Mouse (Mus musculus): Measurements from ENCODE around the gene Wdr18. TPM values are rescaled to one million over a fixed set of nuclear protein-coding genes. Genes with fewer than 3 reads are reported as not detected.

Wdr18 gene
- polyA plus RNA-seq, 1 experiment from 2014 or later: 80.2 TPM

DNA sequence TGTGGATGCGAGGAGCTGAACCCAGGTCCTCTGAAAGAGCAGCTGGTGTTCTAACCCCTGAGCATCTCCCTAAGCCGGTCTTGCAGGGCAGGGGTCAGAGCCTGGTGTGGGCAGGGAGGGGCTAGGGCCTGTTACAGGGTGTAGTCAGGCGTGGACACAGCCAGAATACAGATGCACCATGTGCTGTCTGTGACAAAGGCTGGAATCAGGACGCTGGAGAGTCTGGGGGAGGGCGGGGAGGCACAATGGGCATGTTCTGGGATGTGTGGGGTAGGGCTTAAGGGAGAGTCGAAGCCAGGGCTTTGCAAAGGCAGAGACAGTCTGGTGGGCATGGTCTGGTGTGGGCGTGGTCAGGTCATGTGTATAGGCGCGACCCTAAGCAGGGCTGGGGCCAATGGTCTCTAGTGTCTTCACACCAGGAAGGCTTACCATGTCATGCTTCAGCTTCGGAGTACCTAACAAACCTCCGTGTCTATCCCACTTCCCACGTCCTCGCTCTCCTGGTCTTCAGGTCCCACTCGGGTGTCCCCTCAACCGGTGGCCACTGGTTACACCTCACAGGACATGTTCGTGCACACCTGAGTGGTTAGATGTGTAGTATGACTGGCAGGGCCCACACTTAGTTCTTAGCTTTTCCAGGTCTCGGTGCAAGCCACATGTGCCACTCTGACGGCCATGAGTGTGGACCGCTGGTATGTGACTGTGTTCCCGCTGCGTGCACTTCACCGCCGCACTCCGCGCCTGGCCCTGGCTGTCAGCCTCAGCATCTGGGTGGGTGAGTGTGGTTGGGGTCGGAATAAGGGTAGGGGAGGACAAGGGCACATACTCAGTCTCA lies 39.7 kb upstream of the Wdr18 start:
- no peak for ATAC-seq
- peaks cover 38% of the 10 kb centered on the region for H3K4me1 ChIP-seq
- no peak overlapping the region for H3K4me2 ChIP-seq
- H3K9me3 ChIP-seq (replicated peaks): no peaks in the 10 kb centered on the region
- no peak overlapping the region for H3K27ac ChIP-seq
- no peak overlapping the region for H3K9ac ChIP-seq
- H3K27me3 ChIP-seq: peaks cover 72% of the 10 kb centered on the region
- WGBS: 14% methylated on average over 25 of the region's 26 CpGs
- no peaks in the 10 kb centered on the region for H3K36me3 ChIP-seq (ENCODE audit: poor library complexity, severe bottlenecking)
- H3K4me3 ChIP-seq: peak overlapping the region; percentile 26; the same call in 1 of the 2 replicates

DNA sequence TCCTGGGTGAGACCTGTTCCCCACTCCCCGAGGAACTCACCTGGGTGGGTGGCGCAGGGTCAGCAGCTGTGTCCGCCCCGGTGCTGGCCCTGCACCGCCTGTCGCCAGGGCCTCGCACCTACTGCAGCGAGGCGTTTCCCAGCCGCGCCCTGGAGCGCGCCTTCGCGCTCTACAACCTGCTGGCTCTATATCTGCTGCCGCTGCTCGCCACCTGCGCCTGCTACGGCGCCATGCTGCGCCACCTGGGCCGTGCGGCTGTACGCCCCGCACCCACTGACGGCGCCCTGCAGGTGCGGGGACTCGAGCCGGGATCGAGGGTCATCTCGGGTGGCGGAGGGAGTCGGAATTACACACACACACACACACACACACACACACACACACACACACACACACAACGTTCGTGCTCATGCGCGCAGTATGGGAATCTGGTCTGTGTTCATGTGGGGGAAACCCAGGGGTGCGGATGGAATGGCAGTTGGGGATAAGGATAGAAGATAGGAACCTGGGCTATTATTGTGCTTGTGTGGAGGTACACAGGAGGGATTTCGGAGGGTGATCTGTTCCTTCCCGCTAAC lies 38.9 kb upstream of the Wdr18 start, which contains the start of gene R3hdm4:
Gene R3hdm4, minus strand, starts transcription at position 251 of the 578 bp plus-strand sequence.
- Histone ChIP-seq H3K9me3 (replicated peaks) (no peaks in the 10 kb centered on the region), H3K4me1 (peaks cover 36% of the 10 kb centered on the region), H3K36me3 (ENCODE audit: poor library complexity, severe bottlenecking) (no peaks in the 10 kb centered on the region), H3K27me3 (peaks cover 72% of the 10 kb centered on the region), H3K4me3 (peak within 1 kb of the TSS; percentile 26), H3K9ac (peak within 1 kb of the TSS; percentile 38; the same call in 1 of the 2 replicates), H3K4me2 (peak within 1 kb of the TSS; percentile 44), H3K27ac (no peak within 1 kb of the TSS)
- 3% methylated on average over 29 of the region's 41 CpGs for WGBS
- no peak for ATAC-seq

DNA sequence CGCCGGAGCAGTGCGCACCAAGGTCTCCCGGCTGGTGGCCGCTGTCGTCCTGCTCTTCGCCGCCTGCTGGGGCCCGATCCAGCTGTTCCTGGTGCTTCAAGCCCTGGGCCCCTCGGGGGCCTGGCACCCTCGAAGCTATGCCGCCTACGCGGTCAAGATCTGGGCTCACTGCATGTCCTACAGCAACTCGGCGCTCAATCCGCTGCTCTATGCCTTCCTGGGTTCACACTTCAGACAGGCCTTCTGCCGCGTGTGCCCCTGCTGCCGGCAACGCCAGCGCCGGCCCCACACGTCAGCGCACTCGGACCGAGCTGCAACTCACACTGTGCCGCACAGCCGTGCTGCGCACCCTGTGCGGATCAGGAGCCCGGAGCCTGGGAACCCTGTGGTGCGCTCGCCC lies 38.4 kb upstream of the Wdr18 start:
- Histone ChIP-seq H3K4me2 (peak overlapping the region; percentile 44), H3K27ac (no peak overlapping the region), H3K27me3 (peaks cover 72% of the 10 kb centered on the region), H3K9ac (peak overlapping the region; percentile 38; the same call in 1 of the 2 replicates), H3K36me3 (ENCODE audit: poor library complexity, severe bottlenecking) (no peaks in the 10 kb centered on the region), H3K4me3 (peak overlapping the region; percentile 26), H3K9me3 (replicated peaks) (no peaks in the 10 kb centered on the region), H3K4me1 (peaks cover 39% of the 10 kb centered on the region)
- 1% methylated on average over 34 of the region's 34 CpGs for WGBS
- no peak for ATAC-seq

DNA sequence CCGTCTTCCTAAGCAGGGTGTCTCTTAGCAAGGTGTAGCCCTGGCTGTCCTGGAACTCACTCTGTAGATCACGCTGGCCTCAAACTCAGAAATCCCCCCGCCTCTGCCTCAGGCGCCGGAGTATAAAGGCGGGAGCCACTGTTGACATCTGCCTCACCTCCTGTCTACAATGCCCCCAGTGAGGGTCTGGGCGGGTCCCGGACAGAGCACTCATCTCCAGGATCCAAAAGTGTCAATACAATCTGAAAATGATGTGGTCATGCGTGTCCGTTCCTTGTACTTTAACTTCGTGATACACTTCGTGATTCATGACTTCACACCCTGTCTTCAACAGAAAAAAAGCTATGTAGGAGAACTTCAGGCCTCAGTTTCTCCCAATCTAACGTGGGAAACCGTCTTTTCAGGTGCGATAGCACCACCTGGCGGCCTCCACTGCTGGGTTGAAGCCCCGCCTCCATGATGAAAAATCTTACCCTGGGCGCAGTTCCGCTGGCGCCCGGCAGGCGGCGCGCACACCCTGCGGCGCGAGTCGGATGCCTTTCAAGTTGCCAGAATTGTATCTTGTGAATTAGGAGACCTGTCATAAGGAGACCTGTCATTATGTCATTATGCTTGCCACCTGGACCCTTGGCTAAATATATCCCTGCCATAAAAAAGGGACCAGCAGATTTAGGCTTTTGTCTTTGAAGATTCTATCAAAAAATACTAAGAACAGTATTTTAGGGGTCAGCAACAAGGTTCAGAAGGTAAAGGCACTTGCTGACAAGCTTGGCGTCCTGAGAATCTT lies 34.8 kb upstream of the Wdr18 start:
- Histone ChIP-seq H3K4me2 (peak overlapping the region; percentile 93), H3K36me3 (ENCODE audit: poor library complexity, severe bottlenecking) (no peaks in the 10 kb centered on the region), H3K4me1 (peaks cover 44% of the 10 kb centered on the region), H3K27me3 (peaks cover 41% of the 10 kb centered on the region), H3K9me3 (replicated peaks) (no peaks in the 10 kb centered on the region), H3K4me3 (no peak overlapping the region), H3K27ac (no peak overlapping the region), H3K9ac (no peak overlapping the region)
- 13% methylated on average over 29 of the region's 29 CpGs for WGBS
- ATAC-seq: peak; percentile 3; the same call in 1 of the 2 replicates

DNA sequence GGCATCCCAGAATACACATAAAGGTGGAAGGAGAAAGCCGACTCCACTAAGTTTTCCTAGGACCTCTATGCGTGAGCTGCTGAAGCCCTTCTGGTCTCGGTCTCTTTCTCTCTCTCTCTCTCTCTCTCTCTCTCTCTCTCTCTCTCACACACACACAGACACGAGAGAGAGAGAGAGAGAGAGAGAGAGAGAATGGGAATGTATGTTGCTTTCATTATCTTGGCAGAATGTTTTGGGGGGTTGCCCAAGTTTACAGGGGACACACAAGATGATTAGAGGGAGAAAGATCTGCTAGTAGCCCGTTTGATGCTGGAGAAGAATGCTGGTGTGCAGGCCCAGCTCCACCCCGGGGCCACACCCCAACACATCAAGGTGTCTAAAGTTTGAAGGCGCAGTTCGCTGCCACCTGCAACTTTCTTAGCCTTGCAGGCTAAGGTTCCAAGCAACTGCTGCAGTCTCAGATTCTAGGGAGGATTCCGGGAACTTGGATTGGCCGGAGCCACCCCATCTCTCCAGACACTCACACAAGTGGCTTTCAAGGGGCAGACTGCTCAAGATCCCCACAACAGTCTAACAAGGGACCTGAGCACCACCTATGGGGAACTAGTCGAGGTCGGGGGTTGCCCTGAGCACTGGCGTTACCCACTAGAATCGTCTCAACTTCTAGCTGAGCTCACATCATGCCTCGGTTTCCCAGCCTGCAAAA lies 34.0 kb upstream of the Wdr18 start:
- H3K4me2 ChIP-seq: peak overlapping the region; percentile 93
- H3K9ac ChIP-seq: peak overlapping the region; percentile 88
- ATAC-seq: no peak
- H3K27ac ChIP-seq: 0 out of 2 replicates have a peak overlapping the region, but pooled peaks have one; percentile 89
- WGBS: 9% methylated on average over 14 of the region's 15 CpGs
- H3K4me1 ChIP-seq: peaks cover 41% of the 10 kb centered on the region
- H3K27me3 ChIP-seq: peaks cover 34% of the 10 kb centered on the region
- H3K9me3 ChIP-seq (replicated peaks): no peaks in the 10 kb centered on the region
- H3K36me3 ChIP-seq (ENCODE audit: poor library complexity, severe bottlenecking): peaks cover 5% of the 10 kb centered on the region; the same call in 1 of the 2 replicates
- peak overlapping the region; percentile 98 for H3K4me3 ChIP-seq

DNA sequence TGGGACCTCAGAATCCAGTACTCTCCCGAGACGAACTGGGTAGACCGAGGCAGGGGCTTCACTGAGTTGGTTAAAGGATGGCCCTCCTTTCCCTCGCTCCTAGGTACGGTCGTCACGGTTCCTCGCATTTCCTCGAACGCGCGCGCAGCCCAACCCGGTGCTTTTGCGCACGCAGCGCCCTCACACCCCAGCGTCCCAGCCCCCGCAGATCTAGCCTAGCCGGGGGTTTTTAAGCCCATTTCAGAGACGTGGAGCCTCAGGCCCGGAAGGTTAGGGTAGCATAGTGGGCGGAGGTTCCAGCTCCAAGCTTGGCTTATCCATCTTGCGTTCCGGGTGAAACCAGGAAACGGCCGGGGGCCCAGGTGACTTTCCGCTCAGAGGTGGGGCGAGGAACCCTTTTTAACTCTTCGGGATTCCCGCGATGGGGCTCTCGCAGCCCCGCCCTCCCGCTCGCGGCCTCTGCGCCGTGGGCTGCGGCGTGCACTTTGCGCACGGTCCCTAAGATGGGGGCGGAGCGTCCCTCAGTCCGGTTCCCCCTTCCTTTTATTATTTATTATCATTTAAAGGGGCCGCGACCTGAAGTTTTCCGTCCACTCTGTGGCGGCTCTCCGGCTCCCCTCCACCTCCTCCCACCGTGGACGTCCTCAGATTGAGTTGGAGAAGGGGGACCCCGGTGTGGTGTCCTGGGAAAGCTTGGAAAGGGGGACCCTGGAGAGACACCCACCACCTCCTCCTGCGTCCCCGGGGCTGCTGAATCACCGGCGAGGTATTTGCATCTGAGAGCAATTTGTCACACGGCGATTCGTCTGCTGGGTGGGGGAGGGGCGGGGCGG lies 33.2 kb upstream of the Wdr18 start, which contains the start of gene Arid3a:
Gene Arid3a, plus strand, starts transcription at position 553 of the 833 bp plus-strand sequence.
- H3K9ac ChIP-seq: peak within 1 kb of the TSS; percentile 88
- no peaks in the 10 kb centered on the region for H3K9me3 ChIP-seq (replicated peaks)
- peak within 1 kb of the TSS; percentile 98 for H3K4me3 ChIP-seq
- peak within 1 kb of the TSS; percentile 93 for H3K4me2 ChIP-seq
- peaks cover 34% of the 10 kb centered on the region for H3K4me1 ChIP-seq
- H3K27me3 ChIP-seq: peaks cover 26% of the 10 kb centered on the region
- under 1% methylated on average over 63 of the region's 63 CpGs for WGBS
- peaks cover 13% of the 10 kb centered on the region for H3K36me3 ChIP-seq (ENCODE audit: poor library complexity, severe bottlenecking)
- ATAC-seq: peak; percentile 85
- H3K27ac ChIP-seq: peak within 1 kb of the TSS; percentile 89

DNA sequence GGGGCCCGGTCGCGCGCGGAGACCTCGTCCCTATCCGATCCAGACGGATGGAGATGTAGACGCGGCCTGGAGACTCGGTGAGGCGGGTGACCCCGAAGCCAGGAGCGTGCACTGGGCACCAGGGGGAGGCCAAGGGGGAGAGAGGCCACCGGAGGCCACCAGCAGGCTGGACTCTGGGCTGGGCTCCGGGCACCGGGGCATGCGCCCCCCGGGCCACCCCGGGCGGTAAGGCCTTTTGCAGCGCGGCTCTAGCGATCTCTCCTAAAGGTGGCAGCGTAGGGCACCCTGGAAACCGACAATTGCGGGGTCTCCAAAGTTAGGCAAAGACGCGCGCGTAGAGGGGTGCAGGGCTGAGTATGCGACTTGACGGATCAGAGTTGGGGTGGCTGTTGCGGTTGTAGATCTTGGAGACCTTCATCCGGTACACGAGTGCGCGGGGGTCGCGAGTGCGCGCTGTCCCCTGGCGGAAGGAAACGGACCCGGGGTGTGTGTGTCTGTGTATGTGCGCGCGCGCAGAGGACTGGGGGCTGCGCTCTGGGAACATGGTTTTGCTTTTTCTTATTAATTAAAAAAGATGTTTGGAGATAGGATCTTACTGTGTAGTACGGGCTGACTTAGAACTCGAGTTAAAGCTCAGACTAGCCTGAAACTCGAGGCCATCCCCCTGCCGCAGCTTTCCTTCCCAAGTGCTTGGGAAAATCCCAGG lies 32.5 kb upstream of the Wdr18 start:
- Histone ChIP-seq H3K9ac (peak overlapping the region; percentile 88), H3K27me3 (peaks cover 18% of the 10 kb centered on the region), H3K36me3 (ENCODE audit: poor library complexity, severe bottlenecking) (peaks cover 21% of the 10 kb centered on the region), H3K9me3 (replicated peaks) (no peaks in the 10 kb centered on the region), H3K4me2 (peak overlapping the region; percentile 93), H3K4me1 (peaks cover 34% of the 10 kb centered on the region), H3K27ac (peak overlapping the region; percentile 89), H3K4me3 (peak overlapping the region; percentile 98)
- peak; percentile 39 for ATAC-seq
- under 1% methylated on average over 54 of the region's 54 CpGs for WGBS

DNA sequence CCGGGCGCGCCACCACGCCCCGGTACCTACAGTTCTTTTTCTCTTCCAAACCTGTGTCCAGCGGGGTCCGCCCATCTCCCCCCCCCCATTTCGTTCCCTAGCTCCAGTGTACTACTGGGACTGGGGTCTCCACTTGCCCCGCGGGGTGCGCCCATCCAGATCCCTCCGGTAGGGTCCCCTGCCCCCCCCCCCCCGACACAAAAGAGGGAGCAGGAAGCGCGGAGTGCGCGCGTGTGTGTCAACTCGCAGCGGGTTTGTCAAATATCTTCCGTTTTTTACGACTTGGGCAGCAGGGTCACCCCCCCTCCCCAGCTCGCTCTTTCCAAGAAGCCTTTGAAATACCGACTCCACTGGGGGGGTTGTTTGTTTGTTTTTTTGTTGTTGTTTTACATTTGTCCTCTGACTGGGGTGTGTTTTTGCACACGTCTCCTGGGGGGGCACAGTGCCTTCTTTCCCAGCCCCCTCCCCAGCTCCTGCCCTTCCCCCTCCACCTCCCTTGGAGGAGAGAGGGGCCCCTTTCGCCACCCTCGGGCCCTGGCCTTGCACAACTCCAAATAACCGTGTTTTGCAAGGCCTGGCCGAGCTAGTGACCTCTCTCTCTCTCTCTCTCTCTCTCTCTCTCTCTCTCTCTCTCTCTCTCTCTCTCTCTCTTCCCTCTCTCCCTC lies 31.8 kb upstream of the Wdr18 start:
- Histone ChIP-seq H3K27me3 (peaks cover 11% of the 10 kb centered on the region), H3K27ac (peak overlapping the region; percentile 89), H3K4me2 (peak overlapping the region; percentile 93), H3K9ac (peak overlapping the region; percentile 88), H3K4me3 (peak overlapping the region; percentile 98), H3K4me1 (peaks cover 39% of the 10 kb centered on the region), H3K36me3 (ENCODE audit: poor library complexity, severe bottlenecking) (peaks cover 26% of the 10 kb centered on the region), H3K9me3 (replicated peaks) (no peaks in the 10 kb centered on the region)
- WGBS: 2% methylated on average over 29 of the region's 29 CpGs
- no peak for ATAC-seq

DNA sequence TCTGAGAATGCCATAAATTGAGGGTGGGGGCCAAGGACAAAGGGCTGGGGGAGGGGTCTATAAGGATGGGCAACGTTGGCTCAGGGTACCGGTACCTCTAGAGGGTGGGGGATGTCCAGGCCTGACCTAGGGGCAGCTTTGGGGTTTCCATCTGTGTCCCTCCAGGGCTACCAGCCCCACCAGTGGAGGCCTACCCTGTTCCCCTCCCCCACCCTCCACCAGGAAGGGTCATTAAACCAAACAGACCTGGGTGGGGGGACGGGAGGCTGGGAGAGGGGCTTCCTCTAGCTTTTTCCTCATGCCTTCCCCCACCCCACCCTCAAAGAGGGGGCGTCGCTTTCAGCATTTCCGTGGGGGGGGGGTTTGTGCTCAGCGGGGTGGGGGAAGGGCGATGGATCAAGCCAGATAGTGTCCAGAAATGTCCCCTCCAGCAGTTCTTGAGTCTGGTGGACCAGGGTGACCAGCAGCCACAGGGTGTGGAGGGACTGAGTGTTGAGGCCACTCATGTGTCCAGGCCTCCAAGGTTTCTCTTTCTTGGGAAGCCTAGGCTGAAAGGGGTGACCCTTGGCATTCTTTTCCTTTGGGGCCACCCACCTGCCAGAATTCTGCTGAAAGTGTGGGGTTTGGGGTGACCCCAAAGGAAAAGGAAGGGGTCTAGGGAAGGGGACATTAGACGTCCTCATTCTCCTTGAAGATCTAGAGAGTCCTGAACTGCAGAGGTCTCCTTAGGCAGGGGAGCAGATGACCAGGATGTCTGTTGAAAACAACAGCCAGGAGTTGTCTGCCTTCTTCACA lies 30.8 kb upstream of the Wdr18 start:
- peaks cover 42% of the 10 kb centered on the region for H3K4me1 ChIP-seq

More for the DNA sequence above, 30.8 kb upstream of the Wdr18 start:
- no peaks in the 10 kb centered on the region for H3K9me3 ChIP-seq (replicated peaks)
- peaks cover 26% of the 10 kb centered on the region for H3K36me3 ChIP-seq (ENCODE audit: poor library complexity, severe bottlenecking)
- ATAC-seq: no peak
- H3K9ac ChIP-seq: peak overlapping the region; percentile 60
- 39% methylated on average over 9 of the region's 9 CpGs for WGBS
- H3K27me3 ChIP-seq: peaks cover 2% of the 10 kb centered on the region
- peak overlapping the region; percentile 93 for H3K4me2 ChIP-seq
- peak overlapping the region; percentile 57 for H3K27ac ChIP-seq
- H3K4me3 ChIP-seq: peak overlapping the region; percentile 98
